Comparison of ENCODE assay signal across 8 mouse cellular contexts in genomic region chr11:88908557-88909211, GRCm38 (mm10). TPM values are rescaled to one million over a fixed set of nuclear protein-coding genes. Genes with fewer than 3 reads are reported as not detected.
DNase-seq lines count a peak whose midpoint lies in the region; ATAC-seq and TF ChIP-seq lines count a peak whose summit lies in the region.

No protein-coding gene starts in this region.

- no peaks in the 10 kb centered on the region for H3K36me3 ChIP-seq in lung, embryonic 14.5 days (ENCODE audit: insufficient read depth)

- no peaks in the 10 kb centered on the region for H3K27me3 ChIP-seq in lung, embryonic 14.5 days (ENCODE audit: insufficient read depth, low read length)

- H3K4me2 ChIP-seq in lung, embryonic 14.5 days, result no peak overlapping the region

- H3K4me1 ChIP-seq in lung, embryonic 14.5 days (ENCODE audit: insufficient read depth), result no peaks in the 10 kb centered on the region

- peak; percentile 74 for TF ChIP-seq CTCF in lung, embryonic 14.5 days (IDR thresholded peaks at IDR 0.05; ENCODE audit: low read depth)

- no peak overlapping the region for H3K27ac ChIP-seq in lung, embryonic 14.5 days (ENCODE audit: low read depth)

- no peaks in the 10 kb centered on the region for H3K9me3 ChIP-seq in lung, embryonic 14.5 days (ENCODE audit: low read depth, low read length)

- WGBS in lung, embryonic 14.5 days, result 95% methylated on average over 1 of the region's 1 CpGs

- no peak overlapping the region for H3K4me3 ChIP-seq in lung, embryonic 14.5 days (ENCODE audit: low read depth, low read length)

- H3K9ac ChIP-seq in lung, embryonic 14.5 days, result no peak overlapping the region

- ATAC-seq in lung, embryonic 14.5 days (ENCODE audit: insufficient read depth), result peak; percentile 80; the same call in 1 of the 2 replicates

- DNase-seq in 3T3-L1 (ENCODE audit: low read depth, low spot score) (peak; percentile 57), MN1 (ENCODE audit: low spot score) (no peak)
- DNase-seq in CD4-positive helper T cell, adult 2 months (ENCODE audit: low read depth, low spot score), result peak; percentile 70
- peak; percentile 85 for DNase-seq in brain, adult 2 months (ENCODE audit: low read depth, low spot score)
- DNase-seq in forelimb bud, embryonic 11.5 days (ENCODE audit: low read depth, low spot score), result peak; percentile 28
- peak; percentile 91 for DNase-seq in kidney, adult 9 months
- peak; percentile 79 for DNase-seq in lung, embryonic 14.5 days
- peak; percentile 36 to 63 for DNase-seq in spleen, adult 18-20 months

RNA-seq across cellular contexts. Expression of gene Akap1, which starts 44.3 kb away (rescaled TPM):
- polyA plus RNA-seq in lung, embryonic 14.5 days (2014; fragmentation: Nextera tagmentation; extraction: Ambion mirVana), result 18.8 and 20.6 TPM in 2 replicates

RNA-seq across cellular contexts. Expression of gene Scpep1, which starts 46.6 kb away (rescaled TPM):
- 83.4 and 83.6 TPM in 2 replicates for polyA plus RNA-seq in lung, embryonic 14.5 days (2014; fragmentation: Nextera tagmentation; extraction: Ambion mirVana)

RNA-seq across cellular contexts. Expression of gene Elobl, which starts 58.0 kb away (rescaled TPM):
- polyA plus RNA-seq in lung, embryonic 14.5 days (2014; fragmentation: Nextera tagmentation; extraction: Ambion mirVana), result not detected in 2 replicates
